Mouse (Mus musculus): ENCODE results near the gene Vav2.

DNA sequence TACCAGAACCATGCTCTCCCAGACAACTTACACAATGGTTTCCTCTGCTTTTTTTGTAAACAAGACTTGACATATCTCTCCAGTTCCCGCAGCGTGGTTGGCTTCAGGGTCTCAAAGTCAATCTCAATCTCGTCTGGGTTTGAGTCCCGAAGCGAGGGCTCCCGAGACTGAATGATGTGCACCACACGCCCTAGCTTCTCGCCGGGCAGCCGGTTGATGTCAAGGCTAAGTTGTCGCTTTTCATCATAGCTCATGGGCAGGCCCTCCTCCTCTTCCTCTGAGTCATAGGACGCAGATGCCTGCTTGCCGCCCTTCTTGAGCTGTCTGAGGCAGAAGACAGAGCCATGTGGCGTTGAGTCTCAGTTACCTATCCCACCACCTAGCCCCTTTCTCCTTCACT is 23.4 kb upstream of the Vav2 start:
- no peak for TF ChIP-seq ZC3H11A (IDR thresholded peaks at IDR 0.05; ENCODE audit: borderline replicate concordance, low read depth, low read length)
- TF ChIP-seq CHD2 (IDR thresholded peaks at IDR 0.05; ENCODE audit: low read depth, low read length): no peak

Measured in ES-E14 (cell line).